Mouse (Mus musculus): Measurements from ENCODE around the gene Efhd2.

Gene Efhd2

GRCm38 (mm10) chr4:141809850-141810464 is 64.8 kb downstream of the Efhd2 start:
- no peak for DNase-seq (ENCODE audit: low read depth, low spot score)

All from embryo, embryonic 11.5 days (tissue).